Mouse (Mus musculus) G1E (cell line): ENCODE results near the gene C130079G13Rik. TPM values are rescaled to one million over a fixed set of nuclear protein-coding genes. Genes with fewer than 3 reads are reported as not detected.
"Not testable (repeated sequence)": the region's sequence is repeated elsewhere in the genome, so short reads cannot be mapped to it uniquely, and the experiment has no call there.

ENCODE experiments used
- ATAC-seq: 2 replicates; pipeline ENCODE4 v1.8.0; 2016; ENCODE audit warnings: mild to moderate bottlenecking; ENCODE audit not compliant: insufficient number of reproducible peaks, poor library complexity, low FRiP score, severe bottlenecking; ENCODE audit errors: extremely low read depth
- DNase-seq: peaks from one replicate; pipeline ENCODE4 v3.0.0; 2012; ENCODE audit warnings: low spot score
- H3K27me3 ChIP-seq: 2 replicates; pipeline ENCODE4 v1.6.1; 2012; ENCODE audit warnings: mild to moderate bottlenecking, low read length, inconsistent platforms; ENCODE audit not compliant: insufficient read depth
- H3K36me3 ChIP-seq: replicated peaks from 2 replicates; pipeline ENCODE3; 2012; ENCODE audit warnings: mild to moderate bottlenecking, inconsistent platforms
- H3K4me1 ChIP-seq: 2 replicates; pipeline ENCODE4 v1.6.1; 2012; ENCODE audit warnings: low read depth, low read length, inconsistent platforms, mixed read lengths; ENCODE audit not compliant: insufficient read depth
- H3K4me3 ChIP-seq: 2 replicates; pipeline ENCODE4 v1.5.1; 2012; ENCODE audit warnings: low read depth, mild to moderate bottlenecking, inconsistent platforms, low read length, moderate library complexity, mixed read lengths
- H3K9me3 ChIP-seq: replicated peaks from 2 replicates; pipeline ENCODE4 v1.6.1; 2012; ENCODE audit warnings: inconsistent platforms
- CTCF ChIP-seq: IDR thresholded peaks from 2 replicates; pipeline ENCODE4 v1.5.1; 2012; ENCODE audit warnings: low read depth, low read length, inconsistent platforms, mixed read lengths
- GATA1 ChIP-seq: IDR thresholded peaks from 2 replicates; pipeline ENCODE4 v1.6.1; 2012; ENCODE audit warnings: borderline replicate concordance, low read length, inconsistent platforms, mixed read lengths
- GATA2 ChIP-seq: IDR thresholded peaks from 2 replicates; pipeline ENCODE4 v1.6.1; 2012; ENCODE audit warnings: low read depth, low read length, inconsistent platforms, borderline replicate concordance
- POLR2AphosphoS5 ChIP-seq: IDR thresholded peaks from 2 replicates; pipeline ENCODE4 v1.6.1; 2012; ENCODE audit warnings: low read depth, low read length, inconsistent platforms; ENCODE audit not compliant: insufficient replicate concordance
- TAL1 ChIP-seq: conservative IDR thresholded peaks from 2 replicates; pipeline ENCODE4 v1.6.1; 2012; ENCODE audit warnings: low read depth, low read length, inconsistent platforms, mixed read lengths
- polyA plus RNA-seq: library from polyadenylated mRNA; stranded (reverse); fragments of >175 nt; gene quantifications from 2 replicates; pipeline ENCODE4 v1.2.3, GENCODE M21; 2012
- total RNA-seq, 2 experiments: library from RNA; stranded (forward) in 1 of 2; stranded (reverse) in 1 of 2; fragments of 200-1000 nt in 1 of 2; fragments of >200 nt in 1 of 2; fragmentation: Nextera tagmentation in 1 of 2; gene quantifications; 2 replicates each; pipeline ENCODE4 v1.2.3; 2014 to 2017

Gene C130079G13Rik
- total RNA-seq (2014; fragmentation: Nextera tagmentation), result not detected in 2 replicates
- not detected in 2 replicates for total RNA-seq (2017)
- not detected in 2 replicates for polyA plus RNA-seq

- no peaks in the 10 kb centered on the region for H3K4me1 ChIP-seq
- no peaks in the 10 kb centered on the region for H3K36me3 ChIP-seq
- H3K9me3 ChIP-seq, result no peaks in the 10 kb centered on the region
- H3K27me3 ChIP-seq, result no peaks in the 10 kb centered on the region
- ATAC-seq, result no peak
- no peak for DNase-seq
- TF ChIP-seq POLR2AphosphoS5 (no peak), GATA1 (no peak), TAL1 (no peak), GATA2 (no peak), CTCF (no peak)
- H3K4me3 ChIP-seq, result no peak within 1 kb of the TSS
Measured at GRCm38 (mm10) chr3:59924914-59925313, at the start of gene C130079G13Rik. C130079G13Rik (plus strand) TSS chr3:59925214.

GRCm38 (mm10) chr3:59877601-59878000 lies 47.4 kb upstream of the C130079G13Rik start:
- H3K36me3 ChIP-seq, ATAC-seq, DNase-seq: not testable (repeated sequence)

GRCm38 (mm10) chr3:59879801-59880554 lies 45.0 kb upstream of the C130079G13Rik start:
- not testable (repeated sequence) for H3K27me3 ChIP-seq, H3K4me1 ChIP-seq, H3K4me3 ChIP-seq, H3K9me3 ChIP-seq, DNase-seq, ATAC-seq, H3K36me3 ChIP-seq

More at GRCm38 (mm10) chr3:59877601-59878000, 47.4 kb upstream of the C130079G13Rik start:
- H3K27me3 ChIP-seq, H3K4me3 ChIP-seq, H3K4me1 ChIP-seq, H3K9me3 ChIP-seq: not testable (repeated sequence)

GRCm38 (mm10) chr3:59893276-59893675 lies 31.7 kb upstream of the C130079G13Rik start:
- Histone ChIP-seq H3K4me1 (no peaks in the 10 kb centered on the region), H3K27me3 (no peaks in the 10 kb centered on the region), H3K4me3 (no peak overlapping the region), H3K36me3 (no peaks in the 10 kb centered on the region), H3K9me3 (no peaks in the 10 kb centered on the region)
- TF ChIP-seq GATA2, result no peak
- no peak for TF ChIP-seq CTCF
- no peak for DNase-seq
- ATAC-seq, result no peak

- H3K36me3 ChIP-seq, result no peaks in the 10 kb centered on the region
- TF ChIP-seq GATA1 (no peak), GATA2 (no peak), TAL1 (no peak), CTCF (no peak), POLR2AphosphoS5 (no peak)
- no peaks in the 10 kb centered on the region for H3K27me3 ChIP-seq
- no peaks in the 10 kb centered on the region for H3K4me1 ChIP-seq
- DNase-seq (no peak), ATAC-seq (no peak)
- no peaks in the 10 kb centered on the region for H3K9me3 ChIP-seq
- no peak overlapping the region for H3K4me3 ChIP-seq
Measured at GRCm38 (mm10) chr3:59934621-59935020, 9.6 kb downstream of the C130079G13Rik start.

GRCm38 (mm10) chr3:59947294-59947950 lies 22.4 kb downstream of the C130079G13Rik start:
- no peak for TF ChIP-seq GATA1
- no peak for TF ChIP-seq CTCF
- no peak for TF ChIP-seq TAL1
- TF ChIP-seq POLR2AphosphoS5, result no peak
- no peak for TF ChIP-seq GATA2
- H3K4me1 ChIP-seq, result no peaks in the 10 kb centered on the region
- H3K36me3 ChIP-seq, result no peaks in the 10 kb centered on the region
- H3K4me3 ChIP-seq, result no peak overlapping the region
- H3K27me3 ChIP-seq, result peaks cover 5% of the 10 kb centered on the region; the same call in 1 of the 2 replicates
- ATAC-seq, result no peak
- H3K9me3 ChIP-seq, result no peaks in the 10 kb centered on the region
- no peak for DNase-seq

GRCm38 (mm10) chr3:59970891-59971290 lies 45.9 kb downstream of the C130079G13Rik start:
- Histone ChIP-seq H3K27me3 (no peaks in the 10 kb centered on the region), H3K36me3 (no peaks in the 10 kb centered on the region), H3K4me3 (no peak overlapping the region), H3K9me3 (no peaks in the 10 kb centered on the region), H3K4me1 (no peaks in the 10 kb centered on the region)
- no peak for TF ChIP-seq GATA2
- ATAC-seq (no peak), DNase-seq (no peak)
